Mouse (Mus musculus) right cerebral cortex, adult 2 months (tissue): ENCODE measurements around the gene Wdr54.

Experiments
- DNase-seq, 2 experiments: peaks; one replicate each; pipeline ENCODE4 v3.0.0; 2021 to 2022; ENCODE audit warnings: low spot score in 2 of 2

Gene Wdr54

DNA sequence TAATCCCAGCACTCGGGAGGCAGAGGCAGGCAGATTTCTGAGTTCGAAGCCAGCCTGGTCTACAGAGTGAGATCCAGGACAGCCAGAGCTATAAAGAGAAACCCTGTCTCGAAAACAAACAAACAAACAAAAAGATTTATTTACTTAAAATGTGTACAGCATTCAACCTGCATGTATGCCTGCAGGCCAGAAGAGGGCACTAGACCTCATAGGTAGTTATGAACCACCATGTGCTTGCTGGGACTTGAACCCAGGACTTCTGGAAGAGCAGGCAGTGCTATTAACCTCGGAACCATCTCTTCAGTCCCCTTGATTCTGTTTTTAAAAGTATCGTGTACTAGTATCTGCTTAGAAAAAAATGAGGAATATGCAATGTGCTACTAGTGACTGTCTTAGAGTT is 28.8 kb downstream of the Wdr54 start:
- no peak for DNase-seq

- DNase-seq, result no peak
These were observed 30.9 kb downstream of the Wdr54 start, which contains the start of gene Ino80b for GRCm38 (mm10) chr6:83125331-83125730. Gene Ino80b, minus strand, starts transcription at chr6:83125431.

GRCm38 (mm10) chr6:83124851-83125312 is 31.3 kb downstream of the Wdr54 start:
- DNase-seq, result peak; percentile 89 to 90

DNA sequence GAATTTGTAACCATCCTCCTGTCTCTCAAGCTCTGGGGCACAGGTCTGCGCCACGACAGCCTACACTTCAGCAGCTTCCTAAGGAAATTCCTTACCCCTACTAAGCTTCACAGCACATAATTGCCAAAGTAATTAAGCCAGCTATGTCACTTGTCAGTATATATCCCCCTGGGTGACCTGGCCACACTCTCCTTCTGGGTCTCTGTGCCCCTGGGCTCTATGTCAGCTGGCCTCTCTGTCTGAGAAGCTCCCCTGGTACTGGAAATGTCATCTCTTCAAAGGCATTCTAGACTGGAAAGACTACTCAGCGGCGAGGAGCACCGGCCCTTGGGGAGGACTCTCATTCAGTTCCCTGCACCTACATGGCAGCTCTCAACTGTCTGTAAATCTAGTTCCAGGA is 33.2 kb downstream of the Wdr54 start:
- no peak for DNase-seq

GRCm38 (mm10) chr6:83121863-83122710 is 34.1 kb downstream of the Wdr54 start:
- peak; percentile 11 to 29 for DNase-seq

DNA sequence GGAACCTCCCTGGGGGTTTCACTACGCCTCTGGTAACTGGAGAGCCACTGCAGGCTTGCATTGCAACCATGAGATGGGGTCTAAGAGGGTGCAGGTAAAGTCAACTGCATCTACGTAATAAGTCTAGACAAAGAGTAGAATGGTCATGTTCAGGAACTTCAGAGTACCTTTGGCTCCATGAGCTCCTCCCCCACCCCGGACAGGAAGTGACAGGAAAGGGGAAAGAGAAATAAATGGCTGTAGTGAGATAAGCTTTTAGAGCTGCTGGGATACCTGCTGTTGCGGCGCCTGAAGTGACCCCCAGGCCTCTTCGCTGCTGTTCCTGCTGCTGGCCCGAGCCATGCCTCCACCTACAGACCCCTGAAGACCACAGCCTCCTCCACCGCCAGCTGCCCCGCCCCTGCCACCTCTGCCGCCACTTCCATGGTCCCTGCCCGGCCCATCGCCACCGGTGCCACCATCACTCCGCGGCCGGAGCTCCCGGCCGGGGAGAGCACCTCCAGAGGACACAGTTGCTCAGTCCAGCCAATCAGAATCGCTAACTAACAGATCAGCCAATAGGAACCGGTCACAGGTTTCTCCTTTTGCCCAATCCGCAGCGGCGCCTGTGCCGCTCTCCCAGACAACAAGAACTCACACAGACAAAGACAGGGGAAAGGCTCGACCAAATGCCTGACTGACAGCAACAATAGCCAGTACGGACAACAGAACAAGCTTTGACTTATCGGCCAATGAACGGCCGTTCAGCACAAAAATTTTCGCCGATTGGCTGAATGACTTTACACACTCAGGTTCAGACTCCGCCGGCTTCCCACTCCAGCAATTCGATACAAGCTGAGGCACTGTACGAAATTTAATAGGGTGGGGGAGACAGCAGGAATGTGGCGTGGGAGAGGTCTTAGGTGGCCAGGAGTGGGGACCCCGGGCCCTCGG is 35.0 kb downstream of the Wdr54 start, which contains the start of gene Wbp1:
Wbp1 (minus strand) TSS at position 630 of the 933 bp plus-strand sequence.
- peak; percentile 97 for DNase-seq

DNA sequence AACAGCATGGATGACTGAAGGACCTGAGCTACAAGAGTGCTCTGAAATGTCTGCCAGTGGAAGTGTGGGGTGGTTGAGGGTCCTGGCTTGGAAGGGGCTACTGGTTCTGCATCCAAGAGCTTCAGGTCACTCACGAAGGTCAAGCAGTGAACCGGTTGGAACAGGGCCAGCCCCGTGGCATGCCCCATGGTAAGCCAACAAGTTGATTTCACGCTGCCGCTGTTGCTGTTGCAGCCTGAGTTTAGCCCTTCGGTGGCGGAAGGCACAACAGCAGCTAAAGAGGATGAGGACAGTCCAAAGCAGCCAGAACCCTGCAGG is 36.5 kb downstream of the Wdr54 start:
- no peak for DNase-seq

DNA sequence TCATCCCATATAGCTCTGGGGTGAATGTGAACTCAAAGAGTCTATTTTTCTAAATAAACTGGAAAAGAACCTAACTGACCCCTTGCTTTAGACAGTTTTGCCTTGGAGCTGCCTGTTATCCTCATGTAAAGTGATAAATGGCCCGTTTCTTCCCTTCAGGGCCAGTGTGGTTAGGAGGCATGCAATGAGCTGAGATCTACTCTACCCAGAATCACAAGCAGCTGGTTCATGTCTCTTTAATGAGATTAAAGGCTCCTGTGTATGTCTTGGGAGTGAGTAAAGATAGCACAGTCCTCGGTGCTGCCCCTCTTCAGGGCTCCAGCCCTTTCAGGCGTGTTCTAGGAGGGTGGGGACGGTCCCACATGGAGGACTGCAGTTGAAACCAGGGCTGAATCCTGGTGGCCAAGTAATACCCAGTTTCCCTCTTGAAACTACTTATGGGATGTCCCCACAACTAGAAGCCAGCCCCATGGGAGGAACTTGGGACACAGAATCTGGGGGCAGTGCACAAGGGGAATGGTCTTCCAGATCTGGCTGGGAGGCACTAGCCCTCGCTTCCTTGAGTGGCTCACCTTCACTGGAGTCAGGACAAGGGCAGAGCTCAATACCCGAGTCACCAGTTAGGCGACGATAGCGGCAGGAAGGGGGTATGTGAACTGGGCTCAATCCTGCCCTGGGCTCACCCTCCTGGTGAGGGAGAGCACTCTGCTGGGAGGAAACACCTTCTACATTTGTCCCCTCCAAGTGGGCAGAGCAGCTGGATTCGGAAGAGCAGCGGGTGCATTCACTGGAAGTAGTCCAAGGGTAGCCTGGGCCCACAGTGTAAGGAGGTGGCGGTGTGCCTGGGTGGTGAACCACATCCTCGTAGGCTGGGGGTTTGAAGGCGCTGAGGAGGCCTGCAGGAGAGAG is 37.1 kb downstream of the Wdr54 start:
- DNase-seq, result no peak

DNA sequence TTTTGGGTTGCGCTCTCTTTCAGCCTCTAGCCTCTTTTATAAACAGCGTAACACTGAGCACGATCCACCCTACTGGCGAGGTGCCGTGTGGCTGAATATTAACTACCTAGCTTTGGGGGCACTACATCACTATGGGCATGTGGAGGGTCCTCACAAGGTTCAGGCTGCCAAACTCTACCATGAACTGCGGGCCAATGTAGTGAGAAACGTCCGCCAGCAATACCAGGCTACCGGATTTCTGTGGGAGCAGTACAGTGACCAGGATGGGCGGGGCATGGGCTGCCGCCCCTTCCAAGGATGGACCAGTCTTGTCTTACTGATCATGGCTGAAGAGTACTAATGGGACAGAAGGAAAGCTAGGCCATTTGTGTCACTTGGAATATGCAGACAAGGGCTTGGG is 37.8 kb downstream of the Wdr54 start:
- no peak for DNase-seq

- no peak for DNase-seq
These were observed 38.6 kb downstream of the Wdr54 start for GRCm38 (mm10) chr6:83117616-83118015.

DNA sequence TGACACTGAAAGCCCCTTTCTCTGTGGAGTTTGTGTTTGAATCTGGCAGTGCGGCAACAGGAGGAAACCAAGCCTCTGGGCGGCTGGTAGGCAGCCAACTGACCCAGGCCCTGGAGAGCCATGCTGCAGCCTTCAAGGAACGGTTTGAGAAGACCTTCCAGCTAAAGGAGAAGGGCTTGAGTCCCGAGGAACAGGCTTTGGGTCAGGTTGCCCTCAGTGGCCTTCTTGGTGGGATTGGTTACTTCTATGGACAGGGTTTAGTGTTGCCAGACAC is 39.1 kb downstream of the Wdr54 start:
- no peak for DNase-seq

DNA sequence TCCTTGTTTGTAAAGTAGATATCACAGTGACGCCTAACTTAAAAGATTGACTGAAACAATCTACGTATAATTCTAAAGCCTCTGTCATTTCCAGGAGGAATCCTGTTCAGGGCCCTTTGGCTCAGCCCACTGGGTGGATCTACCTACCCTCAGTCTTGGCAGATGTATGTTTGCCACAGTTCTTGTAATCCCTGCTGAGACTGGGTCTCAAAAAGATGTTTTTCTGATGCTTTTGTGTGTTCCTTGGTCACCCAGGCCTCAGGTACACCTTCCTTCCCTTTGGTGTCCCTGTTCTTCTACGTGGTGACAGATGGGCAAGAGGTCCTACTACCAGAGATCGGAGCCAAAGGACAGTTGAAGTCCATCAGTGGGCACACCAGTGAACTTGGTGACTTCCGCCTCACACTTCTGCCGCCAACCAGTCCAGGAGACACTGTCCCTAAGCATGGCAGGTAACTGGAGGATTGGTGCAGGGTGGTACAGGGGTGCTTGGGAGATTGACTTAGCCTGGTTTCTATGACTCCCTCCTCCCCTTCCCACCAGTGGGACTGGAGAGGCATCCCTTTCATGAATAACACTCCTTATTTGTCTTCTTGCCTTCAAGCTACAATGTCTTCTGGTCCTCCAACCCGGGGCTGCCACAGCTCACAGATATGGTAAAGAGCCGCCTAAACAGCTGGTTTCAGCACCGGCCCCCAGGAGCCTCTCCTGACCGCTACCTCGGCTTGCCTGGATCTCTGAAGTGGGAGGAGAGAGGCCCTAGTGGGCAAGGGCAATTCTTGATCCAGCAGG is 39.6 kb downstream of the Wdr54 start:
- DNase-seq, result no peak

DNA sequence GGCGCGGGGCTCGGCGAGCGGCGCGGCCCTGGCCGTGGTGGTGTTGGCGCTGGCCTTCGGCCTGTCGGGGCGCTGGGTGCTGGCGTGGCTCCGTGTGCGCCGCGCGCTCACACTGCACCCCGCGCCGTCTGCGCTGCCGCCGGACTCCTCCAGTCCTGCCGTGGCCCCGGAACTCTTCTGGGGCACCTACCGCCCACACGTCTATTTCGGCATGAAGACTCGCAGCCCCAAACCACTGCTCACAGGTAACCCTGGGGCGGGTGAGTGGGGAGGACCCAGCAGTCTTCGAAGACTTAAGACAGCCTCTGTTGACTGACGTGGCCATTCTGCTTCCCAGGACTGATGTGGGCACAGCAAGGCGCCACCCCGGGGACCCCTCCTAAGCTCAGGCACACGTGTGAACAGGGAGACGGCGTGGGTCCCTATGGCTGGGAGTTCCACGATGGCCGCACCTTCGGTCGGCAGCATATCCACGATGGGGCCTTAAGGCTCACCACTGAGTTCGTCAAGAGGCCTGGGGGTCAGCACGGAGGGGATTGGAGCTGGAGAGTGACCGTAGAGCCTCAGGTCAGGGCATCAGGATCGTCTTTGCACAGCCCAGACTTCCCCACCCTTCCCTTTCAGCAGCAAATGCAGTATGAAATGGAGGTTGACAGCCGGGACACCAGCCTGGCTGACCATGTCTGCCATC is 40.4 kb downstream of the Wdr54 start:
- no peak for DNase-seq

DNA sequence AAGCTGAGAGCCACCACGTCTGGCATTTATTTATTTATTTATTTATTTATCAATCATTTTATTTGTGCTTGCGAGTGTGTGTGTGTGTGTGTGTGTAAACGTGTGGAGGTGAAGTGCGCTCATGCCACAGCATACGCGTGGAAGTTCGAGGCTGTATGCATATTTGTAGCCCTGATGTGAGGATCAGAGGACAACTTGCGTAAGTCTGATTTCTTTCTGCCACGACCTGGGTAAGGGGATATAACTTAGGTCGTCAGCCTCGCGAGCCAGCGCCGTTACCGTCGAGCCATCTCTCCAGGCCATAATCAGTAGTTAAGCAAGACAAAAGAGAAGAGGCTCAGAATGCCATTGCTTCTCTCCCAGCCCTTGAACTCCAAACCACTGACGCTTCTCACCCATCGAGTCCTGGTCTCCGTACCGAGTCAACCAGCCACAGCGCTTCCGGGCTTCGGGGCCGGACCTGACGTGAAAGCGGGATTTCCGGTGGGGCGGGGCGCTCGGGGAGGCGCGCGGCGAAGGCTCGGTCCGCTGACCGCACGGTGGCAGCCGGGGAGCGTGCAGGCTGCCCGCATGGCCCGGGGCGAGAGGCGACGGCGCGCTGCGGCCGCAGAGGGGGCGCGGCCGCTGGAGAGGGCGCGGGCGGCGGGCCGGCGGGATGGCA is 41.1 kb downstream of the Wdr54 start, which contains the start of gene Mogs:
Mogs (plus strand) TSS at position 486 of the 661 bp plus-strand sequence.
- DNase-seq, result peak; percentile 92 to 93

DNA sequence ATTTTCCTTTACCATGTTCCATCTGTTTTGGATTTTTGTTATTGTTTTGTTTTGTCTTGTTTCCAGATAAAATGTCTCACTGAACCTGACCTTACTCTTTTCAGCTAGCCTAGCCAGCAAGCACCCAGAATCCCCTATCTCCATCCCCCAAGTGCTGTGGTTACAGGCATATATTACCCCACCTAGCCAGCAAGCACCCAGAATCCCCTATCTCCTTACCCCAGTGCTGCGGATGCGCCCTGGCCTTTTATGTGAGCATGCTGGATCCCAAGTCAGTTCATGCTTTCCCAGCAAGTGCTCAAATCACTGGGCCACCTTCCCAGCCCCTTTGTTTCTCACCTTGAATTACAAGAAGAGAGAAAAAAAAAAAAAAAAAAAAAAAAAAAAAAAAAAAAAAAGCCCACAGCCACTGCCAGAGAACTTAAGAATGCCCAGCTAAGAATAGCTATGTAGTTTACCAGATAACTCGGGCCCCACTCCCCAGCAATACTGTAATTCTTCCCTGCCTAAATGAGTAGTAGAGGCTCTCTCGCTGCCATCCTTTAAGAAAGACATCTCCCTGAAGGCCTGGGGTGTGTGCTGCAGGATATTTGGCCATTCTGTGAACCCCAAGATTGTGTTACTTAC is 44.6 kb downstream of the Wdr54 start:
- DNase-seq, result no peak

- DNase-seq, result peak; percentile 81 to 83
These were observed 47.2 kb downstream of the Wdr54 start, which contains the start of gene Mrpl53 for GRCm38 (mm10) chr6:83108762-83109668. Gene Mrpl53, plus strand, starts transcription at chr6:83109040.

DNA sequence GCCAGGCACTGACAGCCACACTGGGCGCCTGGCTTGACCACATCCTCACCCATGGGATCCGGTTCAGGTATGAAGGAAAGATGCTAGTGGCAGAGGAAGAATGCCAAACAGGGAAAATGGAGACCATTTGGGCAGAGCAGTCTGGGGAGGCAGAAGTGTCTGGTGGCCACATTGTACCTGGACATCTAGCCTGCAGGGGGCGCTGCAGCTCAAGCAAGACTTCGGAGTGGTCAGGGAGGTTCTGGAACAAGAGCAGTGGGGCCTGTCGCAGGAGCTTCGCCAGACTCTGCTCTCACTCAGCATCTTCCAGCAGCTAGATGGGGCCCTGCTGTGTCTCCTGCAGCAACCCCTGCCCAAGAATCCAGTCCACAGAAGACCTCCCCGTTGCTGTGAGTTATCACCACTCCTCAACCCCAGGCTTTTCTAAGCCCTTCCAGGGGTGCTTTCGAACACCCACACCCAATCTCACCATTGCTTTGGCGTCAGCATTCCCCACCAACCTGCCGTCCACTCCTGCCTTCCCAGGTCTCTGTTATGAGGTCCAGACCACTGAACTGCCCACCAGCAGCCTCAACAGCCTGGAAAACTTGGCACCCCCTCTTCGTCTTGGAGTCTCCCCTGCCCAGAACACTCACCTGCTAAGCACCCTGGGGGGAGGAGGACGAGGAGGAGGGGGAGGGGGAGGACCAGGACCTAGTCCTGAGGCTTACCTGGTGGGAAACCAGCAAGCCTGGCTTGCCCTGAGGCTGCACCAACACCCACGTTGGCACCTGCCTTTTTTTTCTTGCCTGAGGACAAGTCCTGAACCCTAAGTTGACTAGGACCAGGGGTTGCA is 48.4 kb downstream of the Wdr54 start:
- DNase-seq, result peak in 1 of 2 experiments; percentile 73
